Mouse (Mus musculus) embryonic fibroblast, embryonic 13.5 days (primary cell): ENCODE measurements around the gene Gm47289. TPM values are rescaled to one million over a fixed set of nuclear protein-coding genes. Genes with fewer than 3 reads are reported as not detected.

ENCODE experiments used
- H3K27ac ChIP-seq: 2 replicates; pipeline ENCODE4 v1.5.1; 2012; ENCODE audit warnings: low read length, control low read depth, inconsistent platforms; ENCODE audit not compliant: insufficient read depth
- H3K4me1 ChIP-seq: 2 replicates; pipeline ENCODE4 v1.6.1; 2011; ENCODE audit warnings: low read length; ENCODE audit not compliant: control insufficient read depth, insufficient read depth
- H3K4me3 ChIP-seq: 2 replicates; pipeline ENCODE4 v1.5.1; 2011; ENCODE audit warnings: mild to moderate bottlenecking, control low read depth, low read length; ENCODE audit not compliant: insufficient read depth
- CTCF ChIP-seq: IDR thresholded peaks from 2 replicates; pipeline ENCODE4 v1.5.1; 2011; ENCODE audit warnings: mild to moderate bottlenecking, control low read depth, low read length, moderate library complexity, borderline replicate concordance; ENCODE audit not compliant: insufficient read depth
- POLR2A ChIP-seq: IDR thresholded peaks from 2 replicates; pipeline ENCODE4 v1.6.1; 2011; ENCODE audit warnings: low read depth, mild to moderate bottlenecking, control low read depth, low read length, moderate library complexity
- polyA plus RNA-seq: library from polyadenylated mRNA; stranded (reverse); fragments of >200 nt; gene quantifications from 2 replicates; pipeline ENCODE4 v1.2.4, GENCODE M21; 2011; ENCODE audit warnings: low read depth; ENCODE audit not compliant: missing spikeins, insufficient read length

Gm47289 gene
- polyA plus RNA-seq, 1 experiment, result not detected

DNA sequence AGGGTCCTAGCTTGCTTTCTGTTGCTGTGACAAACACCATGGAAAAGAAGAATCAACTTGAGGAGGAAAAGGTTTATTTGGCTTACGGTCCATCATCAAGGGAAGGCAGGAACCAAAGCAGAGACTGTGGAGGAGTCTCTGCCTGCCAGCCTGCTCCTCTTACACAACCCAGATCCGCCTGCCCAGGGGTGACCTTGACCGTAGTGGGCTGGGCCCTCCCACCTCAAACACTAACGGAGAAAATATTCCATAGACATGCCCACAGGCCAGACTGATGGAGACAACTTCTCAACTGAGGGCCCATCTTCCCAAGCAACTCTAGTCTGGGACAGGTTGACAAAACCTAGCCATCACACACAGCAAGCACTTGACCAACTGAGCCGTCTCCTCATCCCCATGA, 16.9 kb upstream of the Gm47289 start:
- H3K4me3 ChIP-seq, result no peak overlapping the region
- H3K27ac ChIP-seq, result no peak overlapping the region
- TF ChIP-seq CTCF, result no peak
- no peak for TF ChIP-seq POLR2A
- no peaks in the 10 kb centered on the region for H3K4me1 ChIP-seq

DNA sequence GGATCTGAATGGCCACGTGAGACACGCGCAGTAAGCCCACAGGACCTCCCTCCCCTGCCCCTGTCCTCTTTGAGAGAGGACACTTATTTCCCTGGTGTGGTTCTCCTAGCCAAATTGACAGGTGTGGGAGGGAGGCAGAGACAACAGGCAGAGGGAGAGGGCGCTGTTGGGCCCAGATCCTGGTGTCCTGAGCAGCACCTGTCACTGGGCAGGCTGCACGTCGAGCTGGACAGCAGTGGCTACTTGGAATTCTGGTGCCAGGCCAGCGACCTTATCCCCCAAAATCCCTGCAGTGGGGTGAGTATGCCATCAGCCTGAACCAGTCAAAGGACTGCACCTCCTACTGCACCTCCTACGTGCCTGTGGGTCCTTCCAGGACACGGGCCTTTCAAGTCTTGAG, 15.6 kb upstream of the Gm47289 start:
- no peak overlapping the region for H3K4me3 ChIP-seq
- H3K27ac ChIP-seq, result no peak overlapping the region
- TF ChIP-seq CTCF, result no peak
- H3K4me1 ChIP-seq, result no peaks in the 10 kb centered on the region

DNA sequence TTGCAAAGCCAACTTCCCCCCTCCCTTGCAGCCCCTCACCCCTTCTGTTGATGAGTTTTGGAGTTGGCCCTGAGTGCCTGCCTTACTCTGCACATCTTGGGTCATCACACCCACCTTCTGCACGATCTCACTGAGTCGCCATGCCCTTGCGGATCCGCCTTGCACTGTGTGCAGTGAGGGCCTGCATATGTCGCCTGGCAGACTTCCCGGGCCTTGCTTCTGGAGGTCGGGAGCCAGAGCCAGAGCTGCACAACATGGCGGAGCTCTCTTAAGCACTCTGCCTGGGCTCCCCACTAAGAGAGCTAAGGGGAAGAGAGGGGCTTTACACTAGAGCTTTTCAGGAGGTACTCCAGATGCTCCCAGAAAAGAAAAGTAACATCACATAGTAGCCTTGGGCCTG, 14.3 kb upstream of the Gm47289 start:
- Histone ChIP-seq H3K4me3 (no peak overlapping the region), H3K4me1 (no peaks in the 10 kb centered on the region), H3K27ac (no peak overlapping the region)
- TF ChIP-seq CTCF (no peak), POLR2A (no peak)

DNA sequence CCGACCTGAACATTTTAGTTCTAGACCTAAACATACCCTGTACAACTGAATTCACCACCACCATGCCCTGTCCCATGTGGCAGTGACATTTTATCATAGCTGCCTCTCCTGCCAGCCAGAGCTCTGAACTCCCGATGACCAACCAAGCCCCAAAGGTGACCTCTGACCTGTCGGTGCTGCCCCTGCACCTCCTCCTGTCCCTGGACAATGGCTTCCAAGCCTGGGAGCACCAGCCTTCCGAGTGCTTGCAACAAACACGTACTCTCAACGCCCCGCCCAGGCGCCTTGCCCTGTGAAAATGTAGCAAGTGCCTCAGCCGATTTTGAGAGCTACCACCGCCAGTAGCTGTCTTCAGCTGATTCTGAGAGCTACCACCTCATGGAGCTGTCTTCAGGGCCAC, 13.8 kb upstream of the Gm47289 start:
- TF ChIP-seq CTCF (no peak), POLR2A (no peak)
- H3K4me3 ChIP-seq, result no peak overlapping the region
- H3K4me1 ChIP-seq, result no peaks in the 10 kb centered on the region
- no peak overlapping the region for H3K27ac ChIP-seq

DNA sequence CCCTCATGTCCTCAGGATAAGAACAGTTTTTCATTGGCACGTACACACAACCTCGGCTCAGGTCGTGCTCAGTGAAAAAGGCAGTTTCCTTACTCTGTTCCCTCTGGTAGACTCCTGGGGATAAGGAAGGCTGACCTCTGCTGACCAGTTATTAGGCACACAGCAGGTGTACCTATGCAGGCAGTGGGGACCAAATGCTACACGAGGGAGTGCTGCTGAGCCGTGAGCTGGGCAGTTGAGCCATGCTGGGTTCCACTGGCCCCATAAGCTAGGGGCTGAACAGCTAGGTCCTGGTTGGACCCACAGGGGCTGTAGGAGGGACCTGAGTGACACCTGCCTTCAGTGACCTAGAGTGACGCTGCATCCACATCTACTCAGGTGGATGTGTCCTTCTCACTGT, 13.3 kb upstream of the Gm47289 start:
- Histone ChIP-seq H3K4me3 (no peak overlapping the region), H3K27ac (no peak overlapping the region), H3K4me1 (no peaks in the 10 kb centered on the region)
- TF ChIP-seq CTCF (no peak), POLR2A (no peak)

DNA sequence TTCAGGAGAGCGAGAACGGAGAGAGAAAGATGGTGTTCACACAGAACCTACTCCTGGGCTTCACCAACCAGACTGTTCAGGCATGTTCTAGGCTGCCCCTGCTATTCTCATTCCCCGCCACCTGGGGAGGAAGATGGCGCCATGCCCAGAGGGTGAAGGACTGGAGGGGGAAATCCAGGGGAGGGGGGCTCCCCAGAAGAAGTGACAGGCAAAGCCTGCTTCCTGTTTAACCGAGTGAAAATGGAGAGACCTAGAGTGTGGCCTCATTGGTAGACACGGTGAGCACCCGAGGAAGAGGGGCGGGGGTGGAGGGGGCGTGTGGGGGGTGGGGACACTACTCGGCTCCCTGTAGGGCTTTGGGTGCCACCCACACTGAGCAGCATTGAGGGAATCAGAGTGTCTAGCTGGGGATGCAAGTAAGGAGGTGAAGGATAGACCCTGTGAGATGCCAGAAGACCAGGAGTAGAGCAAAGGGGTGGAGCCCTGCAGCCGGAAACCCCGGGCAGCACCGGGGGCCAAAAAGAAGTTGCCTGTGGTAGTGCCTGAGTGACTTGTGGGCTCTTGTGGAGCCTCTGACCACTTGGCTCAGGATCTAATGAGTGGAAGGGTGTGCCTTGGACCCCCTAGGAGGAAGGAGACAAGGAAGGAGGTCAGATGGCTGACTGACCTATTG, 12.7 kb upstream of the Gm47289 start:
- H3K27ac ChIP-seq, result no peak overlapping the region
- TF ChIP-seq POLR2A, result no peak
- TF ChIP-seq CTCF, result no peak
- no peaks in the 10 kb centered on the region for H3K4me1 ChIP-seq
- no peak overlapping the region for H3K4me3 ChIP-seq

DNA sequence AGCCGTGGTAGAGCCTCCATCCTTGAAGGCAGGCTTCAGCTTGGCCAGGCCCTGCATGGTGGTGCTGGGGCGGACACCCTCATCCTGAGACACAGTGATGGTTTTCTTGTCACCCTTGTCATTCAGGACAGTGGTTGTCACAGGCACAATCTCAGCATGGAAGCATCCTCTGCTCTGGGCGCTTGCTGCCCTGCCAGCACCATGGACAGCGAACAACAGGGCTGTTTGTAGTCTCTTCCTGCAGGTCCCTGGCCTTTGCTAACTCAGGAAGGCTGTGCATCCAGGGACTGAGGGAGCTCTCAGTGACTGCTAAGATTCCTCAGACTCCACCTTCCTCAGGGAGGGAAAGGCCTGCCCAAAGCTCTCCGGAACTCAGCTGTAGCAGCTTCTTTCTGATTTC, 9.4 kb upstream of the Gm47289 start:
- H3K4me3 ChIP-seq, result no peak overlapping the region
- no peak overlapping the region for H3K27ac ChIP-seq
- no peaks in the 10 kb centered on the region for H3K4me1 ChIP-seq
- TF ChIP-seq CTCF (no peak), POLR2A (no peak)

DNA sequence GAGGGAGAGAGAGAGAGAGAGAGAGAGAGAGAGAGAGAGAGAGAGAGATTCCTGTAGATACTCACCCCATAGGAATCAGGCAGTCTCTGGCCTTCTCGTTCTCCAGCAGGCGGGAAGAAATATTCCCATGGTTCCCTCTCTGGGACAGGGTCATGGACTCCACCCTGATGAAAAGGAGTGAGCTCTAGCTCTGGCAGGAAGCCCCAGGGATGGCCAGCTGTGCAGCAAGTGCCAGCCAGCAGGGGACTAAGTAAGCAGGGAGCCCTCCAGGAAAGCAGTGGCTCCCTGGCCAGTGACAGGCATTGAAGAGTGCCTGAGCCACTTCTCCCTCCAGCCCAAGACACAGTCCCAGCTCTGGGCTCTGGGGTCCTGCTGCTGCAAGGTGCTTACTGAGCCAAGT, 7.2 kb upstream of the Gm47289 start:
- H3K4me3 ChIP-seq, result no peak overlapping the region
- TF ChIP-seq CTCF (no peak), POLR2A (no peak)

DNA sequence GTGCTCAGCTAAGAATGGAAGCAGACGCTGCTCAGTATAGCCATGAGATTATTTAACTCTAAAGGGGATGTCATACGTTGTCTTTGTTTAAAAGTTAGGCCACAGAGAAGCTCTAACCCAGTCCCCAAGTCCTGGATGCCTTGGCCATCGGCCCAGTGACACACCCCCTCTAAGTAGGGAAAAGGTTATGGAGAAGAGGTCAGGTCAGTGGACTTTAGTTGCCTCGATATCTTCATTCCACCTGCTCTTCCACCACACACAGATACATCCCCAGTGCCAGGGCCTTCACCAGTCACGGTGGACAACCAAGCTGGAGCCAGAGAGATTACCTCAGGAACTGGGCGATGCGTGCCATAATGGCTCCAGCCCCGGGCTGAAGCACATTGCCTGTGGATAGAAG, 3.5 kb upstream of the Gm47289 start:
- H3K4me3 ChIP-seq, result no peak overlapping the region
- TF ChIP-seq POLR2A, result no peak
- no peak for TF ChIP-seq CTCF
- no peak overlapping the region for H3K27ac ChIP-seq
- no peaks in the 10 kb centered on the region for H3K4me1 ChIP-seq

More for the DNA sequence above, 7.2 kb upstream of the Gm47289 start:
- H3K4me1 ChIP-seq, result no peaks in the 10 kb centered on the region
- H3K27ac ChIP-seq, result no peak overlapping the region

DNA sequence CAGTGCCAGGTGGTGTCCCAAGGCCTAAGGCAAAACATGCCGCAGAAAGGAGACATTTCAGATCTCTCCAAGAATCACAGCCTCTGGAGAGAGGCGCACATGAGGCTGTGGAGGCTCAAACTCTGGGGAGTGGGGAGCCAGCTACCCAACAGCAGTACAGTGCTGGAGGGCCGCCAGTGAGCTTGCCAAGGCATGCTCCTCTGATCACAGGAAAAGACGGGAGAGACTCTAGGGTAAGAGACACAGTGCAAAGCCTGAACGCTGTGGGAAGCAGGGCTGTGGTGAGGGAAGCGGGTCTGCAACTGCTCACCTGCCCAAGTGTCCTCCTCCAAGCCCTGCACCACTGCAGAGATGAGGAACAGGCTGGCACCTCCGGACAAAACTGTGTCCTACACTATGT, 3.1 kb upstream of the Gm47289 start:
- Histone ChIP-seq H3K4me1 (no peaks in the 10 kb centered on the region), H3K27ac (no peak overlapping the region), H3K4me3 (no peak overlapping the region)
- no peak for TF ChIP-seq CTCF
- TF ChIP-seq POLR2A, result no peak
